Mouse (Mus musculus) forebrain, embryonic 10.5 days (tissue): ENCODE measurements around the gene Kcnj6. TPM values are rescaled to one million over a fixed set of nuclear protein-coding genes. Genes with fewer than 3 reads are reported as not detected.

Experiments
- DNase-seq: peaks from one replicate; pipeline ENCODE4 v3.0.0-alpha.2; 2017; ENCODE audit warnings: low spot score; ENCODE audit errors: extremely low spot score
- H3K27ac ChIP-seq: fragments of 300-500 bp; sonication (generic); 2 replicates; pipeline ENCODE4 v1.5.1; 2016; ENCODE audit warnings: mild to moderate bottlenecking
- H3K27me3 ChIP-seq: fragments of 300-500 bp; sonication (generic); 2 replicates; pipeline ENCODE4 v1.6.1; 2016; ENCODE audit warnings: mild to moderate bottlenecking; ENCODE audit not compliant: poor library complexity, severe bottlenecking
- H3K36me3 ChIP-seq: fragments of 300-500 bp; sonication (generic); replicated peaks from 2 replicates; pipeline ENCODE4 v1.6.1; 2016; ENCODE audit warnings: mild to moderate bottlenecking, moderate library complexity
- H3K4me1 ChIP-seq: fragments of 300-500 bp; sonication (generic); 2 replicates; pipeline ENCODE4 v1.6.1; 2016
- H3K4me3 ChIP-seq: fragments of 300-500 bp; sonication (generic); 2 replicates; pipeline ENCODE4 v1.5.1; 2016; ENCODE audit warnings: mild to moderate bottlenecking, moderate library complexity
- H3K9me3 ChIP-seq: fragments of 300-500 bp; sonication (generic); 2 replicates; pipeline ENCODE4 v1.6.1; 2016; ENCODE audit warnings: mild to moderate bottlenecking, moderate library complexity
- WGBS: fragments of 180-500 bp; shearing (Covaris S2); methylation state at CpG from one replicate; pipeline ENCODE4 v1.1.7; 2016; 5-methylcytosine and 5-hydroxymethylcytosine counted together
- polyA plus RNA-seq: library from polyadenylated mRNA; unstranded; fragments of >200 nt; fragmentation: Nextera tagmentation; extraction: Ambion mirVana; gene quantifications from 2 replicates; pipeline ENCODE4 v1.2.1, GENCODE M21; 2016

The Kcnj6 gene
- polyA plus RNA-seq, 1 experiment from 2014 or later = 0.22 TPM

- Histone ChIP-seq H3K27ac (no peak overlapping the region), H3K4me3 (no peak overlapping the region), H3K4me1 (peaks cover 15% of the 10 kb centered on the region), H3K36me3 (no peaks in the 10 kb centered on the region), H3K27me3 (no peaks in the 10 kb centered on the region), H3K9me3 (no peaks in the 10 kb centered on the region)
- peak; percentile 40 for DNase-seq
- WGBS = 37% methylated on average over 5 of the region's 5 CpGs
Observed at GRCm38 (mm10) chr16:94919177-94919576, 78.3 kb downstream of the Kcnj6 start.

DNA sequence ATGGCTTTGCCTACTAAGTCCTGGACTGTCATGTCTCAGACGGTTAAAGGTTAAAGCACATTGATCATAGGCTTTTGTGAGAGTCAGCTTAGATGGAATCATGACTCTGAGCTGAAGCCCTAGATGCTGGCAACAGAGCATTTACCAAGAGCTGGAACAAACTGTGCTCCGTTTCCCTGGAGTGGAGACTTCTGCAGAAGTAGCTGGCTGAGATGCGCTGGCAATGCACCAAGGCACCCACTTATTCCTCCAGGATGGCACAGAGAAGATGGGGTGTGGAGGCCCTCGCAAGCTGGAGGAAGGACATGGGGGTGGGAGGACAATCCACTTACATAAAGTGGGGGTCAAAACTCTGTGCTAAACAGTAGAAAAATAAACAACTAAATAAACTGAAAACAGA, 91.5 kb downstream of the Kcnj6 start:
- Histone ChIP-seq H3K4me1 (no peaks in the 10 kb centered on the region), H3K27me3 (no peaks in the 10 kb centered on the region), H3K9me3 (no peaks in the 10 kb centered on the region), H3K36me3 (no peaks in the 10 kb centered on the region), H3K4me3 (no peak overlapping the region), H3K27ac (no peak overlapping the region)
- WGBS = 89% methylated on average over 4 of the region's 4 CpGs
- no peak for DNase-seq

- H3K4me1 ChIP-seq = no peaks in the 10 kb centered on the region
- H3K9me3 ChIP-seq = no peaks in the 10 kb centered on the region
- no peak overlapping the region for H3K27ac ChIP-seq
- H3K27me3 ChIP-seq = no peaks in the 10 kb centered on the region
- H3K4me3 ChIP-seq = no peak overlapping the region
- DNase-seq = no peak
- 87% methylated on average over 6 of the region's 6 CpGs for WGBS
- no peaks in the 10 kb centered on the region for H3K36me3 ChIP-seq
Observed at GRCm38 (mm10) chr16:94898832-94899231, 98.7 kb downstream of the Kcnj6 start.

DNA sequence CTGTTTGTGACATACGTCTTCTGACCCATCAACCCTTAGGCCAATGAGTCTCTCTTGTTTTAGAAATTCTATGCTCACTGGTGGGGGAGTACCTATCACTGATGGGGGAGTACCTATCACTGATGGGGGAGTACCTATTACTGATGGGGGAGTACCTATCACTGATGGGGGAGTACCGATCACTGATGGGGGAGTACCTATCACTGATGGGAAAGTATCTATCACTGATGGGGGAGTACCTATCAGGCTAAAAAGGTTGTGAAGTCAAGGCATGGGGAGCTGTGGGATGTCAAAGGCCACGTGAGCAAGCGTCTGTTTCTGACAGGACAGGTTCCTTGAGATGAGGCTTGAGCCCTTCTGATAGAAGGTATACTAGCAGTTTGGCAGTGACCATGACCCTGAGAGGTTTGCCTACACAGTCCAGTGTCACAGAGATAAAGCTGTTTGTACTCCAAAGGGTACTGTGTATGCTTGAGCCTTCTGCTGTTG, 105.3 kb downstream of the Kcnj6 start:
- no peaks in the 10 kb centered on the region for H3K9me3 ChIP-seq
- WGBS = 90% methylated on average over 4 of the region's 4 CpGs
- no peak overlapping the region for H3K4me3 ChIP-seq
- H3K27me3 ChIP-seq = no peaks in the 10 kb centered on the region
- H3K36me3 ChIP-seq = no peaks in the 10 kb centered on the region
- no peak overlapping the region for H3K27ac ChIP-seq
- no peaks in the 10 kb centered on the region for H3K4me1 ChIP-seq
- DNase-seq = no peak

DNA sequence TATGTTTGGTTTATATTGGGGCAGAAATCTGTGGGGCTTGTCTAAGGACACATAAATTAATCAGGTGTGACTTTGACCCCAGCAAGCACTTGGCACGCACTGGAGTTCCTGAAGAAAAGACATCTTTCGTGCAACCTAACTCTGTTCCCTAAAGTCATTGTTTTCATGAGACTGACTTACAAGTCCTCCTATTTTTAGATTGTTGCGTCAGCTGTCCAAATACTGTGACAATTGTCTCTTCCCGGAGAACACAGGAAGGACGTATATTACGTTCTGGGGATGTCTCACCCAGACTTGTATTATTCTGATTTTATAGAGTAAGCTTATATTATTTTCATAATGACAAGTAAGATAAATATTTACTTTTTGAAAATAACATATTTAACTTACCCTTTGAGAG, 106.9 kb downstream of the Kcnj6 start:
- no peak for DNase-seq
- Histone ChIP-seq H3K4me3 (no peak overlapping the region), H3K27me3 (no peaks in the 10 kb centered on the region), H3K9me3 (no peaks in the 10 kb centered on the region), H3K36me3 (no peaks in the 10 kb centered on the region), H3K27ac (no peak overlapping the region), H3K4me1 (no peaks in the 10 kb centered on the region)
- WGBS = 92% methylated on average over 6 of the region's 6 CpGs

- WGBS = 91% methylated on average over 2 of the region's 2 CpGs
- DNase-seq = no peak
- no peak overlapping the region for H3K27ac ChIP-seq
- no peaks in the 10 kb centered on the region for H3K27me3 ChIP-seq
- H3K4me3 ChIP-seq = no peak overlapping the region
- H3K4me1 ChIP-seq = 0 out of 2 replicates have a peak, but pooled peaks cover 2% of the 10 kb centered on the region
- no peaks in the 10 kb centered on the region for H3K36me3 ChIP-seq
- no peaks in the 10 kb centered on the region for H3K9me3 ChIP-seq
Observed at GRCm38 (mm10) chr16:94890056-94890455, 107.4 kb downstream of the Kcnj6 start.

GRCm38 (mm10) chr16:94888554-94888953, 108.9 kb downstream of the Kcnj6 start:
- no peaks in the 10 kb centered on the region for H3K27me3 ChIP-seq
- no peak overlapping the region for H3K27ac ChIP-seq
- no peak for DNase-seq
- no peaks in the 10 kb centered on the region for H3K9me3 ChIP-seq
- peaks cover 6% of the 10 kb centered on the region; the same call in 1 of the 2 replicates for H3K4me1 ChIP-seq
- 74% methylated on average over 11 of the region's 11 CpGs for WGBS
- no peak overlapping the region for H3K4me3 ChIP-seq
- H3K36me3 ChIP-seq = no peaks in the 10 kb centered on the region

DNA sequence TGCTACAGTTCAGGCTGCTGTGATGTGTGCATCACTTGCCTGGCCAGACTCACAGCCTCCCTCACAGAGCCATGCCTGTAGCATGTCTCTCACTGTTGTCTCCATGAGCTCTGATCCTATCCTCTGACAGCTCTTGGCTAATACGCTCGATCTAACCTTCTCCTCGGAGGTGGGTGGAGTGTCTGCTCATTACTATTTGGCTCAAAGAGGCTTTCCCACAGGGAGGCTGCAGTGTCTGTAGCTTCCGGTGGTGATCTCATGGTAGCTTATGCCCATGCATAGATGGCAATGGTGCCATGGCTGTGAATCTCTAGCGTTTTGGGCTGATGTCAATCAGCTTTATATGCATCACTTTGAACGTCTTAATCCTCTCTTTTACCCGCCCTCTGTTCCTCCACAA, 111.1 kb downstream of the Kcnj6 start:
- no peak for DNase-seq
- Histone ChIP-seq H3K9me3 (no peaks in the 10 kb centered on the region), H3K36me3 (no peaks in the 10 kb centered on the region), H3K27me3 (no peaks in the 10 kb centered on the region), H3K27ac (no peak overlapping the region), H3K4me1 (peaks cover 6% of the 10 kb centered on the region; the same call in 1 of the 2 replicates), H3K4me3 (no peak overlapping the region)
- 86% methylated on average over 7 of the region's 7 CpGs for WGBS

DNA sequence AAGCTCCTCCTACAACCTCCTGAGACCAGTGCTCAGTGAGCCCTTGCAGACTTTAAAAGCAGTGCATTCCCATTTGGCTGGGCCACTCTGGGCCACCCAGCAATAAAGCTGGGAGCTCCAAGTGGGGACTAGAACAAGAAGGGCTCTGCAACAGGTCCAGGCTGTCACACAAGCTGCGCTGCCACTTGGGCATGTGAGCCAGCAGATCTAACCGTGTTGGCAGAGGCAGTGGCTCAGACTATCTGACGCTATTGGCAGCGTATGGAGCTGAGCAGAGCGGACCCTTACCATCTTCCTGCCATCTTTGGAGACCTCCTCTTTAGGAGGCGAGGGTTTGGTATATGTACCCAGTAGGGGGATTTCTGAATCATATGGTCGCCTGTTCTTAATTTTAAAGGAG, 112.4 kb downstream of the Kcnj6 start:
- Histone ChIP-seq H3K4me1 (peaks cover 6% of the 10 kb centered on the region; the same call in 1 of the 2 replicates), H3K9me3 (no peaks in the 10 kb centered on the region), H3K4me3 (no peak overlapping the region), H3K27me3 (no peaks in the 10 kb centered on the region), H3K36me3 (no peaks in the 10 kb centered on the region), H3K27ac (no peak overlapping the region)
- WGBS = 85% methylated on average over 7 of the region's 7 CpGs
- no peak for DNase-seq

- Histone ChIP-seq H3K27ac (no peak overlapping the region), H3K36me3 (no peaks in the 10 kb centered on the region), H3K4me1 (peaks cover 6% of the 10 kb centered on the region; the same call in 1 of the 2 replicates), H3K4me3 (no peak overlapping the region), H3K27me3 (no peaks in the 10 kb centered on the region), H3K9me3 (no peaks in the 10 kb centered on the region)
- DNase-seq = no peak
- WGBS = 68% methylated on average over 3 of the region's 3 CpGs
Observed at GRCm38 (mm10) chr16:94883909-94884308, 113.6 kb downstream of the Kcnj6 start.

GRCm38 (mm10) chr16:94883196-94883595, 114.3 kb downstream of the Kcnj6 start:
- Histone ChIP-seq H3K4me1 (peaks cover 6% of the 10 kb centered on the region; the same call in 1 of the 2 replicates), H3K27ac (no peak overlapping the region), H3K4me3 (no peak overlapping the region), H3K36me3 (no peaks in the 10 kb centered on the region), H3K27me3 (no peaks in the 10 kb centered on the region), H3K9me3 (no peaks in the 10 kb centered on the region)
- DNase-seq = no peak
- 89% methylated on average over 8 of the region's 8 CpGs for WGBS

DNA sequence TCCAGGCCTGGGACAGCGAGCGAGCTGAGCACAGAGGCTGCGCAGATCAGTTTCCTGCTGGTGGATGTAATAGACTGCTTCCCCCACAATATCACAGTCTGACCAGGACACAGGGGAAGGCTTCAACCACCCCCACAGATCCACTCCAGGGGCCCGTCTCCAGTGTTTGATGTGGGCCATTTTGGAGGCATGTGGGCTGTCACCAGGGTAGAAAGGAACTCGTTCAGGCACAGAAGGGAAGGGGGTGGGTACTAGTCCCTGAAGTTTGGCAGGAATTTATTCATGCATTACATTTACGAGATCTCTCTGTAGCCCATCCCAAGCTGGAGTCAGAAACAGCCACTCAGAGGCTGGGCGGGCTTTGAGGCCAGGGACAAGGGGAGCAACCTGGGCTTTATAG, 115.4 kb downstream of the Kcnj6 start:
- WGBS = 75% methylated on average over 7 of the region's 7 CpGs

GRCm38 (mm10) chr16:94872614-94873272, 124.8 kb downstream of the Kcnj6 start:
- H3K27me3 ChIP-seq = no peaks in the 10 kb centered on the region
- H3K27ac ChIP-seq = no peak overlapping the region
- no peaks in the 10 kb centered on the region for H3K9me3 ChIP-seq
- WGBS = 41% methylated on average over 9 of the region's 9 CpGs
- H3K4me3 ChIP-seq = no peak overlapping the region
- no peak for DNase-seq
- H3K36me3 ChIP-seq = no peaks in the 10 kb centered on the region
- peaks cover 14% of the 10 kb centered on the region for H3K4me1 ChIP-seq

More for the DNA sequence above, 115.4 kb downstream of the Kcnj6 start:
- Histone ChIP-seq H3K4me1 (peaks cover 6% of the 10 kb centered on the region; the same call in 1 of the 2 replicates), H3K9me3 (no peaks in the 10 kb centered on the region), H3K4me3 (no peak overlapping the region), H3K27me3 (no peaks in the 10 kb centered on the region), H3K36me3 (no peaks in the 10 kb centered on the region), H3K27ac (no peak overlapping the region)
- DNase-seq = no peak
